Mouse (Mus musculus): ENCODE data around the gene Hnrnpa3. TPM values are rescaled to one million over a fixed set of nuclear protein-coding genes. Genes with fewer than 3 reads are reported as not detected.
"Not testable (repeated sequence)": the region's sequence is repeated elsewhere in the genome, so short reads cannot be mapped to it uniquely, and the experiment has no call there.

Gene Hnrnpa3
- total RNA-seq, 2 experiments from 2014 or later: 358 to 456 TPM

DNA sequence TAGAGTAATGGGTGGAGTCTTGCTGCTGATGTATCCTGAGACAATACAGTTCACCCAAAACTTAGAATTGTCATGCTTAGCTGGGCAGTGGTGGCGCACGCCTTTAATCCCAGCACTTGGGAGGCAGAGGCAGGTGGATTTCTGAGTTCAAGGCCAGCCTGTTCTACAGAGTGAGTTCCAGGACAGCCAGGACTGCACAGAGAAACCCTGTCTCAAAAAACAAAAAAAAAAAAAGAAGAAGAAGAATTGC lies 22.1 kb upstream of the Hnrnpa3 start:
- not testable (repeated sequence) for DNase-seq

DNA sequence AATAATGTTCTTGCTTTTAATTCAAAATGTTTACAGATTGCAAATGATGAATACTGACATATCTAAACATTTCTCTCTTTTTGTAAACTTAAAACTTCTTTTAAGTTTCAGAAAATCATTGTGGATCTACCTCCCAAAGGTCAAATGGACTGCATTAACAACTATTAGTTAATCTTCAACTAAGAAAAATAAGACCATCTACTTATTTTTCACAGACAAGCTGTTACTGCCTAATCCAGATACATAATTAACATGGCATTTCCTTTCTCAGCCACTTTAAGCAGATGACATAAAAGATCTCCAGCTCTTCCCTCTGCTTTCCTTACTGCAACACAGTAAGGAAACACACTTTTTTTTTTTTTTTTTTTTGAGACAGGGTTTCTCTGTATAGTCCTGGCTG lies 21.7 kb upstream of the Hnrnpa3 start:
- DNase-seq: no peak

DNA sequence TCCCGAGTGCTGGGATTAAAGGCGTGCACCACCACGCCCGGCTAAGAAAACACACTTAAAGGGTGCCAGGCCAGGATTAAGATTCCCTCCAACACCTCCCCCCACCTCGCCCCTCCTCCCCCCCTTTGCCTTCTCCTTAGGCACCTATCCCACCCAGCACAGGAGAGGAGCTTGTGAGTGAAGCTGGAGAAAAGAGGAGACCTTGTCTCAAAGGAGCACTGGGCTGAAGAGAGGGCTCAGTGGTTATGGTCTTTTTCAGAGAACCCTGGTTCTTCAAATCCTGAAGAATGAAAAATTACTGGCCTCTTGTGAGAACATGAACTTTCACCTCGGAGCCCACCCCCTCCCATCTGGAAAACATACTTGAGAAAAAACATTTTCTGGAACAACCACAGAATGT lies 21.2 kb upstream of the Hnrnpa3 start:
- not testable (repeated sequence) for DNase-seq

DNA sequence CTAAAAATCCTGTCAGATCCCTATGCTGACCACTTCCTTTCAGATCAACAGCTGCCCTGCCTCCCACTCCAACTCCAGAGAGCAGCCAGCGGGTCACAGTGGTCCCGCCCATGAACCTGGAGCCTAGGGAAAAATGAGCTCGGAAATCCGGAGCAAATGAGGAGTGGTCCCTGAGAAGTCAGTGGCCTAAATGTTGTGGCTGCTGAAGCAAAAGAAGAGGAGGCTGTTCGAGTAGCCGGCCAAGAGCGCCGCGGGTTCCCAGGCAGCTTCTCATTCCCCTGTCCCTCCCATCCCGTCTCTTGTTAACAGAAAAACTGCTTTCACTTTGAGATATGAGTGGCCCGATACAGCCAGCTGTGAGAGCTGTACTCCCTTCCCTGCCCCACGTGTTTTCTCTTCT lies 19.5 kb upstream of the Hnrnpa3 start:
- DNase-seq: not testable (repeated sequence)

DNA sequence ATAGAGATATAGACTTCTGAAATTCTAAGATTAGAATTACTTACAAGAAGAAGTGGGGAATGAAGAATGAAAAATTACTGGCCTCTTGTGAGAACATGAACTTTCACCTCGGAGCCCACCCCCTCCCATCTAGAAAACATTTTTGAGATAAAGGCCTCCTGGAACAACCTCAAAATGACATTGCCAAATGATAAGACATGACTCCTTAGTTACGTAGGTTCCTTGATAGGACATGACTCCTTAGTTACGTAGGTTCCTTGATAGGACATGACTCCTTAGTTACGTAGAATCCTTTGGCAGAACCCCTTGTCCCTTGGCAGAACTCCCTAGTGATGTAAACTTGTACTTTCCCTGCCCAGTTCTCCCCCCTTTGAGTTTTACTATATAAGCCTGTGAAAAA lies 16.7 kb upstream of the Hnrnpa3 start:
- not testable (repeated sequence) for DNase-seq

DNA sequence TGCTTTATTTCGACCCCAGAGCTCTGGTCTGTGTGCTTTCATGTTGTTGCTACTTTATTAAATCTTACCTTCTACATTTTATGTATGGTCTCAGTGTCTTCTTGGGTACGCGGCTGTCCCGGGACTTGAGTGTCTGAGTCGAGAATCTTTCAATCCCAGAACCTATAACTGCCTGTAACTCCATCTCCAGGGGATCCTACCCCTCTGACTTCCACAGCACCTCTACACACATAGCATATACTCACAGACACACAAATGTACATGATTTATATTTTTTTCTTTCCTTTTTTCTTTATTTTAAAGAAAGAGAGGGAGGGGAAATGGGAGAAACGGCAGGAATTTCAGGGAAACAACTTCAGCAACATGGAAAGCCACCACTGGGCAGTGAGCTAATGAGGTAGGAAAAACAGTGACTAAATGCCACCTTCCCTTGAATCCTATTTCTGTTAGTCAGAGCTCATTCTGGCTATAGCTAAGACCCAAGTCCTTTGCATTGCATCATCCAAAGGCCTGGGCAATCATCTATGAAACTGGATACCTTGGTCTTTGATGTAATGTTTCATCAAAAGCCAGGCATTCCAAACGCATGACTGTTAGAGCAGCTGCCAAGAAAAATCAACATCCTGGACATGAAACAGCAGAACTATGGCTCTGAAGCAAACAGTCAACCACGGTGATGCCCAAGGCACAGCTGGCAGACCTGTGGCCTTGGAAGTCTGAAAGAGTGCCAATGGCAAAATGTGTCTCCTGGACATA lies 16.1 kb upstream of the Hnrnpa3 start:
- DNase-seq: peak; percentile 73

DNA sequence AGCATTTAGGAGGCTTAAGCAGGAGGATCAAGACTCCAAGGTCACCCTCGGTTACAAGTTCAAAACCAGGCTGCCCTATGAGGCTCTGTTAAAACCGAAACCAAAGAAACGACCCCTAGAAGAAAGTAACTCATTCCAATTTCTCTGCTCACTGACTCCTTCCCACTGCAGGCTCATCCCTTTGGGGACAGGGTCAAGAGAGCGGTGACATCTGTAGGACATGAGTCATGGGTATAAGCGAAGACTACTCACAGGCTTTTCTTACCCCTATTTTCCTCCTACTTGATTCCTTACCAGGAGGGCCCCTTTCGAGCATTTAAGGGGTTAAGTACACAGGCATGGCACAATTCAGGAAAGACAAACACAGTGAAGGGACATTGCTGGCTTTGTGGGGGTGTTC lies 15.1 kb upstream of the Hnrnpa3 start:
- no peak for DNase-seq

DNA sequence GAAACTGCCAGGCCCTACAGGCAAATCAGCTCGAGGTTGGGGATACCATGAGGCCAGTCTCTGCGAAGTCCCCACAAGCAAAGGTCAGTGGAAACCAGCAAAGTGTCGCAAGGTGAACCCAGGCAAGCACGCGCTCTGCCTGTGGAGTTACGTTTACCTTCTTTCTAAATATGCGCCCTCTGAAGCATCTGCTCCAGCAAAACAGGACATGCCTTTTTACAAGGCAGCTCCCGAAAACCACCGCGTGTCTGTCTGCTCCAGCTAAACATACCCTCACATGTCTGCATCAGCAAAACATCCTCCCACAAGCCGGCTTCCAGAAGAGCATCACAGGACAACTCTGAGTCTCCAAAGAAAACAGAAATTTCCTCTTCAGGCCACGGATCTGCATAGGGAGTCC lies 13.8 kb upstream of the Hnrnpa3 start:
- no peak for DNase-seq

DNA sequence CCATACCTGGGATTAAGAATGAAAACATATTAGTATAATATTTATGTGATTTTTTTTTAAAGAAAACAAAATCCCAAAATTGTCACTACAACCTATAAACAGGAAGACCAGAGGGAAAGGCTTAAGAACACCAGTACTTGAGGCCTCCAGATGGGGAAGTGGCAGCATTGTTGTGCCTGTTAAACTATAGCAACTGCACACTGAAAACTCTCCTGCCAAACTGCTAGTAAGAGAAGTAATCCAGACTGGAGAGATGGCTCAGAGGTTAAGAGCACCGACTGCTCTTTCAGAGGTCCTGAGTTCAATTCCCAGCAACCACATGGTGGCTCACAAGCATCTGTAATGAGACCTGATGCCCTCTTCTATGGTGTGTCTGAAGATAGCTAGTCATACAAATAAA lies 8.6 kb upstream of the Hnrnpa3 start:
- no peak for DNase-seq

DNA sequence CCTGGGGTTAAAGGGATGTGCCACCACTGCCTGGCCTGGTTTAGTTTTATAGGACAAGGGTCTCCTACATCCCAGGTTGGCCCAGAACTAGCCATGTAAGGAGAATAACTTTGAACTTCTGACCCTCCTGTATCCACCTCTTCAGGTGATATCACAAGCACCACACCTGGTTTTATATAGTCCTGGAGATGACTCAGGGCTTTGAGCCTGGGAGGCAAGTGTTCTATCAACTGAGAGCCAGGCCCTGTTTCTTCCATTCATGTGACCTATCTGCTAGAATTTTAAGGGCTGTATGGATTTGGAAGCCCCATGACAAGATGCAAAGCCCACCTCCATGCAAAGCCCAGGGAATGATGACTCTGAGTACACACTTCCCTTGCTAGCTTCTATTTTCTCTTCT lies 5.9 kb upstream of the Hnrnpa3 start:
- DNase-seq: no peak

DNA sequence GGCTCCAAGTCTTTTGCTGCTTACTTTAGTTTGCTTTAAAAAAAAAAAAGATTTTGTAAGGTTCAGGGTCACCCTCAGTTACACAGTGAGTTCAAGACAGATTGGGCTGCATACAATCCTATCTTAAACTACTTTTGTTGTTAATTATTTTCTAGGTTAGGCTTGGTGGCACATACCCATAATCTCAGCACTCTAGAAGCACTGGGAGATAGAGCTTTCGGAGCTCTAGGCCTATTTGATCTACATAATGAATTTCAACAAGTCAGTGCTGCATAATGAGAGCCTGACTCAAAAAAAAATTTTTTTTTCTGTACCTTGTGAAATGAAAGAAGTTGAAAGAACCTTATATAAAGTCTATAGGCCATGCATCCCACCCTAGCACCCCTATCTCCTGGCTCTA lies 4.4 kb upstream of the Hnrnpa3 start:
- DNase-seq: no peak

DNA sequence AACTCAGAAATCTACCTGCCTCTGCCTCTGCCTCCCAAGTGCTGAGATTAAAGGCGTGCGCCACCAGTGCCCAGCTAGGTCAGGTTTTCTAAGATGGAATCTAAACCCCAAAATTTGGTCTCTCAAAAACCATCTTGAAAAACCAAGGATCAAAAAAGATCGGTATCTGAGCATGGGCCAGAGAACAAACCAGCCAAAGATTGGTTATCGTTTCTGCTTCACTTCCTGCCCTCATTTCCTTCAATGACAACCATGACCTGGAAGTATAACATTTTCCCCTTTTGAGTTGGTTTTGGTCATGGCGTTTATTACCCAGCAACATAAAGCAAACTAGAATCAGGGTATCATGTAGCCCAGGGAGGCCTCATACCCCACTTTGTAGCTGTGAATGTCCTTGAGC lies 2.1 kb upstream of the Hnrnpa3 start:
- DNase-seq: no peak

DNA sequence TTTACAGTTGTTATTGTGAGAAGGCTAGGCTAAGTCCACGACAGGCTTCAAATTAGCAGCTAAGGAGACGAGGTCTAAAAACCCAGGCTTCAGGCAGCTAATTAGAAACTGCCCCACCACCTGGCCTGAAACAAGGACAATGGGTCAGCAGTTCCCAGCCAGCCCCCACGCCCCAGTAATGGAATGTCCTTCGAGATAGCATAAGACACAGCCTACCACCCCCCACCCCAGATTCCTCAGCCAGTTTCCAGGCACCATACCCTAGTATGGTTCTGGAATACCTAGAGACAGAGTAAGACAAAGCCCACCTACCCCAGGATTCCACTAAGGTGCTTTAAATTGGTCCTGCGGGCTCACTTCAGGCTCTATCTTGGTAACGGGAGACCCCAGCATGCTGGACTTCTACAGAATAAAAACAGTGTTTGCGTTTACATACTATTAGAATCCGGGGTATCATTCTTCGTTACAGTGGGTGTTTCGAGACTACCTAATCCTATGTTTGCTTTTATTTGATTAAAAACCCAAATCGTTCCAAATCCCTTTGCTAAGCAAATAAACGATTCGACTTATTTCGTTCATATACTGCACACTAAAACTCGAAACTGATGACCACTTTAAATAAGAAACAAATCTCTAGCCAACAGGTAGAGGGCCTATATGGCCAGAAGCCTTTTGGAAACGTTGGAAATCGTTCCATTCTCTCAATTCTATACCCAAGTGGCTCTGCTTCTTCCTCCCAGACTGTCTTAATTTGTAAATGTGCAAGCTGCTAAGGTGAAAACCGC lies 962 bp upstream of the Hnrnpa3 start:
- peak; percentile 56 for DNase-seq

DNA sequence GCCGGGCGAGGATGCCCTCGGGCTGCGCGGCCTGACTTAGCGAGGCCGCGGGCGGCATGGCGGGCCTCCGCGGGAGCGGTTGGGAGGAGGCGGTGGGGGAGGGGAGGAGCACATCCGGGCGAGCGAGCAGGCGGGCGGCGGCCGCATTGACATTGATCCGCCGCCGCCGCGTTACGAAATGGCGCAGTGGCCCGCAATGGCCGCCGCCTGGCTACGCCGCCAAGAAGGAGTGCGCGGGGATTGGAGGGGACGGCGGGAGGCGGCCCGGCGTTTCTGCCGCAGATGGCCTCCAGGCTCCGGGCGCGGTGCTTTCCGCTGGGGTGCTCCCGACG lies 534 bp downstream of the Hnrnpa3 start:
- DNase-seq: peak; percentile 97

DNA sequence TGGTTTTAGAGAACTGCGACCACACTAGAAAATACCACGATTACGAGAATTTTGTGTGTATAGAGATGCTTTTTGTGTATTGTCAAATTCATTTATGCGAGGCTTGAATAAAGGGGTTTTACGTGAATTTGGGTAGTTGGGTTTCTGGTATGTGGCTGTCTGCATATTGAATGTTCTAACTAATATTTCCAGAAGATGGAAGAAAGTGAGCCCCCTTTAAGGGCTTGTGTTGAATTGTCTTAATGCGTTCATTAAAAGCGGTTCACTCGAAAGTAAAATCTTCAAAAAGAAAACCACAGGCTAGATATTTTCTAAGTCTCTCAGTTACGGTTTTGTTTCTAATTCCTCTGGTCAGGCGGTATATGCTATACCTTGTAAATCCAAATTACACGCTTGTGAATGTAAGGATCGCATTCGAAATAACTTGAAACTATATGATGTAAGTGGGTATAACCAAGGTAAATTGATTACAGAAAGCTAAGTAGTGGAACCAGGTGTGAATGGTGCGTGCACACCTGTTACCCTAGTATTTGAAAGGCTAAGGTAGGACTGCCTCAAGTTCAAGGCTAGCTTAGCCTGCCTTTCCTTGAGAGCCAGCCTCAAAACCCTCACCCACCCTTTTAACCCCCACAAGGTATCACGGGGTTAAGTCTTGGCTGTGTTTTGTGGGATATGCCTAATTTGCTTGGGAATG lies 1.3 kb downstream of the Hnrnpa3 start:
- no peak for DNase-seq

DNA sequence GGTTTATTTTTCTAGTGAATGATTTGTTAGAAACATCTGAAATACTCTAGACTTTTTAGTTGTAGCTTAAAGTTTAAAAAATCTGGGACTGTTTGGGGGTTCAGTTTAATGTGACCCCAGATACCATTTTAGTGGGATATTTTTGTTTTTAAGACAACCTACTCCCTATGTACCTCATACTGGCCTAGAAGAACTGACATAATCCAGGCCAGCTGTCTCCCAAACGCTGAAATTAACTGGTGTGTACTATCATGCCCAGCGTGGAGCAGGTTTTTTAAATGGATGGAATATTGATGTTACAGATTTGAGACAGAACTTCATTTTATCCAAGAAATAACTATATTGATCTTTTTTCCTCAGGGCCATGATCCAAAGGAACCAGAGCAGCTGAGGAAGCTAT lies 2.0 kb downstream of the Hnrnpa3 start:
- no peak for DNase-seq

DNA sequence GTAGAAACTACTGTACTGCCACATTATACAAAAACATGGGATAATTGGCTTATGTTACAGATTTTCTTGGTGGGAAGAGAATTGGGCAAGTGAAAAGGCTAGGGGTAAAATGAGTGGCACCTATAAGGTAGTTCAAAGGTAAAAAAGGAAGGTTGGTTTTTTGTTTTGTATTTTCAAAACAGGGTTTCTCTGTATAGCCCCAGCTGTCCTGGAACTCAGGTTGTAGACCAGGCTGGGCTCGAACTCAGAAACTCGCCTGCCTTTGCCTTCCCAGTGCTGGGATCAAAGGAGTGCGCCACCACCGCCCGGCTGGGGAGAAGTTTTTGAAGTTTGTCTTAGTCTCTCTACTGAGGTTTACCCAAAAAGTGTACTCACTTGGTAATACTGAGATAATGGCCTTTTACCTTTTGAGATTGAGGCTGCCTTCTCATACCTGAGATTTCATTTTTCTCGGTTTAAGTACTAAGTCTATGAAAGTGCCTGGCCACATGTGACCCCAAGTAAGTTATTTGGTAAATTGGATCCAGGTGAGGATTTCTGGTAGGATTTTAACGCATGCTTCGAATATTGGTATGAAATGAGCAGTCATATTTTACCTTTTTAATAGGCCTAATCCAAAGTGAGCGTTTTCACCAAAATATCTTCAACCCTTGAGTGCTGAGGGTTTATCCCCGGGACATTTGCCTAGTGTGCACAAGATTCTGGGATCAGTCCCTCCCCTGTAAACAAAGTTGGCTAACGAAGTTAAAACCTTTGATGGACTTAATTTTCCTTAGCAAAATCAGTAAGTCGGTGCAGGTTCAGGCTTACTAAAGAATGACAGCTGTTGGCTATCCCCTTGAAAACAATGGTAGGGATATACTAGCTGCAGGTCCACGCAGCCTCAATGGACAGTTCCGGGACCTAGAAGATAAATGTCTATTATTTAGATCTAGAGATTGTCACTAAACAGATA lies 10.7 kb downstream of the Hnrnpa3 start:
- no peak for DNase-seq

DNA sequence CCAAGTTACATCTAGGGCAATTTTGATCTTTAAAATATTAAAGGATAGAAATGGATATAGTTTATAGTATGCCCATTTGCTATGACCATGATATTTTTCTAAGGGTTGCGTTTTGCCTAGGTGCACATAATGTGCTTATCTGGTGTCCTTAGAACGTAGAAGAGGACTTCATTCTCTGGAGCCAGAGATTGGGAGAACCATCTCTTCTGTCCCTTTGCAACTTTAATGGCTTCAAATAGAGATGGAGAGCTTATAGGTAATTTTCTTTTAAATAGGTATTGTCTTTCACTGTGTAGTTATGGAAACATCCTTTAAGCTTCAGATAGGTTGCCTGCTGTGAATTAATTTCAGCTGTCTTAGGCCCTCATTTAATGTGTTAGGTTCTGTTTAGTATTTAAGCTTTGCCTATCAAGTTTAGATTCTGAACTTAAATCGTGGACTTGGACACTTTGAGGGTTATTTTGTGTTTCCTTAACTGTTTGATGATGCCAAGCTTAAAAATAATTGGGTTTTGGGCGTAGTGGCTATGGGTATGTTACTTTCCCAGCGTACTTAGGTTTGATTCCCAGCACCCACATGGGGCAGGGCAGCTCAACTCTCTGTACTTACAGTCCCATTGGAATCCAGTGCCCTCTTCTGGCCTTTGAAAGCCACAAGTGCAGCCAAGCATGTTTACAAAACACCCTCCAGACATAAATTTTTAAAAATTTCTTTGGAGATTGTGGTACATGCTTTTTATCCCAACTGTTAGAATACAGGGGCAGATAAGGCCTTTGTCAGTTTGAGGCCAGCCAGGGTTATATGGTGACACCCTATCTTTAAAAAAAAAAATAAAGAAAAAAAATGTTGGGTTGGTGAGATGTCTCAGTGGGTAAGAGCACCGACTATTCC lies 11.6 kb downstream of the Hnrnpa3 start:
- peak; percentile 15 for DNase-seq

DNA sequence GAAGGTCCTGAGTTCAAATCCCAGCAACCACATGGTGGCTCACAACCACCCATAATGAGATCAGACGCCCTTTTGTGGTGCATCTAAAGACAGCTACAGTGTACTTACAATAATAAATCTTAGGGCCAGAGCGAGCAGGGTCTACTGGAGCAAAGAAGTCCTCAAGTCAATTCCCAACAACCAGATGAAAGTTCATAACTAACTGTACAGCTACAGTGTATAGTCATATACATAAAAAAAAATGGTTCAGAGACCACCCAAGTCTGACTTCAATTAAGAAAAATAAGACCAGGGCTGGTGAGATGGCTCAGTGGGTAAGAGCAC lies 12.2 kb downstream of the Hnrnpa3 start:
- no peak for DNase-seq

DNA sequence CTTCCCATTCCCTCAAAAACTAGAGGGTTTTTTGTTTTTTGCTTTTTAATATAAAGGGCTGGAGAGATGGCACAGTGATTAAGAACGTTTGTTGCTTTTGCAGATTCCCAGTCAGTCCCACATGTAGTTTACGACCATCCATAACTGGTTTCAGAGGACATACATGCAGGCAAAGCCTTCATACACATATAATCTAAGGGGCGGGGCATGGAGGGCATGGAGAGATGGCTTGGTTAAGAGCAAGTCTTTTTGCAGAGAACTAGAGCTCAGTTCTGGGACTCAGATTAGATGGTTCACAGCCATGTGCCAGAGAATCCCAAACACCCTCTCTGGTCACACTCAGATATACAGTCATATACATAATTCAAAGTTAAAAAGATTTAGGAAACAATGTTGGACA lies 13.5 kb downstream of the Hnrnpa3 start:
- DNase-seq: no peak

DNA sequence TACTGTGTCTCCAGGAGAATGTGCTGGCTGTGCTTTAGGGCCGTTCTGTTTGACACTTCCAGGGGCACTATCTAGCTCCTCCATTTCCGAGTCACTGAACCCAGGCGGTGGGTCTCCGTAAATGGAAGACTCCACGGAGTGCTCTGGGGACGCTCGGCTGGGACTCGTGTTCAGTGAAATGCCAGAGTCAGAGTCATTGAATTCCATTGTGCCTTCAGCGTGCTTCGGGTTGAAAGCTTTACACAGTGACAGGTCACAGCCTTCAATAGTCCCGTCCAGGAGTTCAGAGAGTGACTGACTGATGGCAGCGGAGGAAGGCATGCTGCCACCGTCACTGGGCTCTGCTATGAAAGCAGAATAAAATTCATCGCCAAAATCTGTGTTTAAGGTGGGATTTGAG lies 17.5 kb downstream of the Hnrnpa3 start:
- no peak for DNase-seq

DNA sequence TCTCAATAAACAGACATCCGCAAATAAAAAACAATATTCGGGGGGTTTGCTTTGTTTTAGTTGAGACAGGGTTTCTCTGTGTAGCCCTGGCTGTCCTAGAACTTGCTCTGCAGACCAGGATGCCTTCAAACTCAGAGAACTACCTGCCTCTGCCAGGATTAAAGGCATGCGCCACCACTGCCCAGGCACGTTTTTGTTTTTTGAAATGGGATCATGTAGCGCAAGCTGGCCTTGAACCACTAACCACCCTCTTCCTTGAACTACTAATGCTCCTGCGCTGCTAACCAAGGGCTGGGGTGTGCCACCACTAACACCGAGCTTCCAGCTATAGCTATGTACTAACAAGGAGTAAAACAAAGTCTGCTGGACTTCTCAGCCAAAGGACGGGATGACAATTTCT lies 20.9 kb downstream of the Hnrnpa3 start:
- peak; percentile 12 for DNase-seq
